Mouse (Mus musculus): Measurements from ENCODE around the gene Uck2.

Gene Uck2

GRCm38 (mm10) chr1:167285320-167285355 lies at the start of gene Uck2:
Gene Uck2, minus strand, starts transcription at chr1:167285320.
- DNase-seq (ENCODE audit: low read depth, low spot score), result no peak

DNA sequence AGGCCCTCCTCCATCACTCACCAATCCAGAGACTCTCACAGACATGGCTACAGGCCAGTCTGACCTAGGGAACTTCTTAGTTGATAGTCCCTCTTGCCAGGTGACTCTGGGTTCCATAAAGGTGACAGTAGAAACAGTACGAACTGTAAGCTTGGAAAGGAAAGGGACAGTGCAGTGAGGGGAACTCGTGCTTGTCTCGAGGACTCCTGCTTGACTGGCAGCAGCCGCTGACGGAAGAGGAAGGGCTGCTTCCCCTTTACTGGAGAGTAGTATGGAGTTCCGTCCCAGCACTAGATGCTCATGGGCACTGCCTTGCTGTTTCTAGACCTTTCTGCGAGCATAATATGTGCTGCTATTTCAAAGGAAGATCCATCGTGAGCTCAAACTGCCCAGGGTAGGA lies 46.0 kb upstream of the Uck2 start:
- no peak for DNase-seq (ENCODE audit: low read depth, low spot score)

DNA sequence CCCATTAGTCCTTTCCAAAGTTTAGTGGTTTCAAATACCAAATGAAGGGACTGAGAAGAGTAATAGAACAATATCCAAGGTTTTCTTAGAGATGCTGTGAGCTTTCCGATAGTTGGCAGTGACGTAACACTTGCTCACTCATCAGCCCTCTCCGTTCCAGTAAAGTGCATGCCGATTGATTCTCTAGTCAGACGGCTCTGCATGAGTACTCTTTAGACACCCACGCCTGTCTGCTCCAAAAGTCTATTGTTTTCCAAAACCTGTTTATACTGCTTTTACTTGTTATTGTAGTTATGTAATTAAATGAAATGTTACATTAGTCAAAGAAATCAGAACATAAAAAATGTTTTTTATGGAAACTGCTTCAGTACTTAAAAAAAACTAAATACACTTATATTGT lies 43.7 kb upstream of the Uck2 start:
- DNase-seq (ENCODE audit: low read depth, low spot score), result no peak

GRCm38 (mm10) chr1:167321691-167322090 lies 36.6 kb upstream of the Uck2 start:
- no peak for DNase-seq (ENCODE audit: low read depth, low spot score)

DNA sequence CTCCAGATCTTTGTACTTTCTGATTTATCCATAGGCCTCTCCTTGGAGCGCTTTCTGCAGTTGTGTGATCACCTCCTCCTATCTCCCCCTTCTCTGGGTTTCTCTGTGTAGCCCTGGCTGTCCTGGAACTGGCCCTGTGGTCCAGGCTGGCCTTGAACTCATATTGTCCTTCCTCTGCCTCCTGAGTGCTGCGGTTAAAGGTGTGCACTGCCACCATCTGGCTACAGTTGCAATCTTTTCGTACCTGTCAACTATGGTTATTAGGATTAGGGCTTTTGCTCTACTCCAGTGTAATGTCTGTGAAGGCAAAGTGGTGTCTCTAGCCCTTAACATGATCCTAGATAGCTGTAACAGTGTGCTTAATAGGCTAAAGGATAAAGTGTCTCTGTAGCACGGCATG lies 28.1 kb upstream of the Uck2 start:
- DNase-seq (ENCODE audit: low read depth, low spot score), result no peak

- DNase-seq (ENCODE audit: low read depth, low spot score), result no peak
Measured at GRCm38 (mm10) chr1:167312367-167312766, 27.2 kb upstream of the Uck2 start.

- DNase-seq (ENCODE audit: low read depth, low spot score), result peak; percentile 91
Measured at GRCm38 (mm10) chr1:167308261-167309054, 23.3 kb upstream of the Uck2 start, which contains the start of gene Tmco1. Gene Tmco1, plus strand, starts transcription at chr1:167308378.

DNA sequence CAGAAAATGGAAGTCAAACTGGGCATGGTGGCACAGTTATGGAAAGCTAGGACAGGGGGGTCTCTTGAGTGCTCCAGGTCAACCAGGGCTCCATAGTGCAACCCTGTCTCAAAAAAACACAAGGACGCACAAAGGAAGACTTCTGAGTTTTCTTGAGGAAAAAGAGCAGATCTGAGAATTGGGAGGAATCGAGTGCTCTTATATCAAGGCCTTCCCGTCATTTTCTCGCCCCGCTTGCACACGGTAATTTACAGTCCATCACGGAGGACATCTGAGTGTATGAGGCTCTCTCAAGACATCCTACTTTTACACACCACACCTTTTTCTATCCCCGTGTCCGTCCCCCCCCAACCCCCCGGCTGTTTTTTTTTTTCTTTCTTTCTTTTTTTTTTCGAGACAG lies 22.6 kb upstream of the Uck2 start:
- no peak for DNase-seq (ENCODE audit: low read depth, low spot score)

DNA sequence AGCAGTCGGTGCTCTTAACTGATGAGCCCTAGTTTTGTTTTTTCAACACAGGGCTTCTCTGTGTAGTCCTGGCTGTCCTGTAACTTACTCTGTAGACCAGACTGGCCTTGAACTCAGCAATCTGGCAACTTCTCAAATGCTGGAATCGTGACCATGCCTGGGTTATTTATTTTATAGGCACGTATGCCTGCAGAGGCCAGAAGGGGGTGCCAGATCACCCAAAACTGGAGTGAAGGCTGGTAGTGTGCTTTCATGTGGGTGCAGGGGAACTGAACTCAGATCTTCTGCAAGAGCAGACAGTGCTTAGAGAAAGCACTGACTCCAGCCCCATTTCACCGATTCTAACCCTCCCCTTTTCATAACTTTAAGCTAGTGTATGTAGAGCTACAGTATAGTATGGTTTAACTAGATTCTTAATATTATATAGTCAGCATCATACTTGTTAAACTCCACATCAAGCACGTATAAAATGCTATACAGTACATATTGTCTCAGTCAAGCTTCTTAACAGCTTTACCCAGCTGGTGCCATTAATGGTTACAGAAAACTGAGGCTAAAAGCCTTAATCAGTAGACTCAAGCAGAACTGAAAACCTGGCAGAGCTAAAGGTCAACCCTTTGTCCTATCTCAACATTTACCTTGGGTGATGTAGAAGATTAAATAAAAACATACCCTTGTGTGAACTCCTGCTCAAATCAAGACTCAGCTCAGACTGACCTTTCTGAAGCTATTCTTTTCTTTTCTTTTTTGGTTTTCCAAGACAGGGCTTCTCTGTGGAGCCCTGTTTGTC lies 21.5 kb upstream of the Uck2 start:
- no peak for DNase-seq (ENCODE audit: low read depth, low spot score)

DNA sequence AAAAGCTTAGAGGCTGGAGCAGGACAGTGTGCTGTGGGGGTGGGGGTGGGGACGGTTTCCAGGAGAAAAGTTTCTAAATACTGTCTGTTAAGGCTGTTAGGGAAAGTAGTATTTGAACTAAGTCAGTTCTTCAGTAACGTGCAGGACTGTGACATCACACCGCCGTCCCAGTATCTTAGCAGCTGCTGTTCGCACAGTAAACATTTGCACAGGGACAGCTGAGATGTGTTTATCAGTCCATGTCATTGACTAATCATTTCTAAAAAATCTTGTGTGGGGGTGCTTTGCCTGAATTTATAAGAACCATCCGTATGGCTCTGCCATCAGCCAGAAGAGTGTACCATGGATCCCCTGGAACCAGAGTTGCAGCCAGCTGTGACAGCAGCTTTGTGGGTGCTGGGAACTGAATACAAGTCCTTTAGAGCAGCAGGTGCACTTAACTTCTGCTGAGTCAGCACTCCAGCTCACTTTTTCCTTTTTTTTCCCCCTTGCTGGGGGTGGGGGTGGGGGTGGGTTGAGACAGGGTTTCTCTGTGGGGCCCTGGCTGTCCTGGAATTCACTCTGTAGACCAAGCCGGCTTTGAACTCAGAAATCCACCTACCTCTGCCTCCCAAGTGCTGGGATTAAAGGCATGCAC lies 20.5 kb upstream of the Uck2 start:
- DNase-seq (ENCODE audit: low read depth, low spot score), result no peak

DNA sequence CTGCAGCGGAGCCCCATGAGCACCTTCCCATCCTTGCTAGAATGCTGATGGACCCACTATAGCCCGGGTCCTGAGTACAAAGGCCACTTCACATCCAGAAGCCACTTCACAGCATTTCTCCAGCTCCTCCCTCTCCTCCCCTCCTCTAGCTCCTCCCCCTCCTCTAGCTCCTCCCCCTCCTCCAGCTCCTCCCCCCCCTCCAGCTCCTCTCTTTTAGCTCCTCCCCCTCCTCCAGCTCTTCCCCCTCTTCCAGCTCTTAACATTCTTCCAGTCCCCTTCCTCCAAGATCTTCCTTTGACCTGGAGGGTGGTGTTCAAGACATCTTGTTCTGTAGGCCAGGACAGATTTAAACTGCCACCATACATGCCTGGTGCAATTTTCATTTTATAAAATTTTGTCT lies 15.0 kb upstream of the Uck2 start:
- DNase-seq (ENCODE audit: low read depth, low spot score), result no peak

DNA sequence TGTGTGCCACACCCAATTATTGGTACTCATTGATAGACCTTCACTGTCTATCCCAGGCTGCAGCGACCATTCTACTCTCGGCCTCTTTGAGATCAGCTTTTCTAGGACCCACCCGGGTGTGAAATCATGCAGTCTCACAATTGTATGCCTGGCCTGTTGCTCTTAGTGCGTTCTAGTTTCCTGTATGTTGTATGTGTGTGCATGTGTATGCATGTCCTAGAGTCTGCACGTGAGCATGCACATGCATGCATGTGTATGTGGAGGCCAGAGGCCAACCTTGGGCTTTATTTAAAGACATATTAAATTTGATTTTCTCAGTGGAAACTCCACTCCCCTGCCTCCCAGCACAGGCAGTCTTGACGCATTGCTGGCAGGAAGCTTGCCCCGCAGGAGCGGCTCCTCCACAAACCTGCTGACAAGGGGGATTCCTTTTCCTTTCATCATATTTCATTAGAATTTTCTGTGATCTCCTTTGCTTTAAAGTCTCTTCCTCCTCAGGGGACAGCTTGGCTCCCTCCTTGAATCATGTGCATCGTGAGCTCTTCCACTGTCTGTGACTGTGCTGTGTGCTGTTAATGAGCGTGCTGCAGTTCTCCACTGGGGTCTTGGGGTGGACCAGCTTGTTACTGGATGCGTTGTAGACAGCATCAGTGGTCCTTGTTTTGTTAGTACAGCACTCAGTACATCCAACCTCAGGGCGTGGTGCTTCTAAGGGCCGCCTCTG lies 10.7 kb upstream of the Uck2 start:
- DNase-seq (ENCODE audit: low read depth, low spot score), result no peak

- no peak for DNase-seq (ENCODE audit: low read depth, low spot score)
Measured at GRCm38 (mm10) chr1:167292447-167292846, 7.3 kb upstream of the Uck2 start.

DNA sequence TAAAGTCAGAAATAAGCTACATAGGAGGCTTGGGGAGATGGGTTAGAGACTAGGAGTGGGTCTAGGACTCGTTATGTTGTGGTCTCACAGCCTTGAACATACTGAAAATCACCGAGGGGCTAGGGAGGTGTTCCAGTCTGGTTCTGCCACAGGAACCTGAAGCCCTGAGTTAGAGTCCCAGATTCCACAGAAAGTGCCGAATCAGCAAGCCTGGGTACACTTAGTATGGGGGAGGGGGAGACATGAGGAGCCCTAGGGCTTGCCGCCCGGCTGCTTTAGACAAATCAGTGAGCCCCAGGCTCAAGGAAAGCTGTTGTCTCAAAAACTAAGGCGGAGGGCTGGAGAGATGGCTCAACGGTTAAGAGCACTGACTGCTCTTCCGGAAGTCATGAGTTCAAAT lies 6.5 kb upstream of the Uck2 start:
- DNase-seq (ENCODE audit: low read depth, low spot score), result no peak

- no peak for DNase-seq (ENCODE audit: low read depth, low spot score)
Measured at GRCm38 (mm10) chr1:167290263-167290592, 5.1 kb upstream of the Uck2 start.

DNA sequence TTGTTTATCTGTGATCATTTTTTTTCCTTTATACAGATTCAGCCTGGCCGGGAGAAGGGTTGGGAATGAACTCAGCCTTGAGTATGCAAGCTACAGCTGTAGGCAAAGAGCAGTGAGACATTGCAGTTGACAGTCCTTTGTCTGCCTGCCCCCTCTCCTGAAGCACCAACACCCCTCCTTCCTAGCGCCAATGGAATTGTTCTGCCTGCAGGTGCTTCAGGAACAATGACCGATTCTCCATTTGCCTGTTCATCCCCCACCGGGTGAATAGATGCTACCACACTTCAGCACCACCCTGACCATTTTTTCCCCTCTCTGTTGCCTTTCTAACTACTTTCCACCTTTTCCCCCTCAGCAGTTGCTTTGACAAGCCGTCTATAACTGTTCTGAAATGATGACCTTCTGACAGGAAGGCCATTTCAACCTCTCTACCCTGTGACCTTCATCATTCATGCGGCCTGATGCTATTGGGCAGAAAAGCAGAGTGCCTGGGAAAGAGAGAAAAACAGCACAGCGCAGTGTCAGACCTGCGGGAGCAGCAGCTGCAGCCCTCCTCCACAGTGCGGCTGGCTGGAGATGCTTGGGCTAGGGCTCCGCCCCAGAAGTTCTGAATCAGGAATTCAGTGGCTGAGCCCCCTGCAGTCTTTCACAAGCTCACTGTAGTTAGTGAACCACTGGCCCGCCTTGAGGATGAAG lies 4.6 kb upstream of the Uck2 start:
- DNase-seq (ENCODE audit: low read depth, low spot score), result no peak

DNA sequence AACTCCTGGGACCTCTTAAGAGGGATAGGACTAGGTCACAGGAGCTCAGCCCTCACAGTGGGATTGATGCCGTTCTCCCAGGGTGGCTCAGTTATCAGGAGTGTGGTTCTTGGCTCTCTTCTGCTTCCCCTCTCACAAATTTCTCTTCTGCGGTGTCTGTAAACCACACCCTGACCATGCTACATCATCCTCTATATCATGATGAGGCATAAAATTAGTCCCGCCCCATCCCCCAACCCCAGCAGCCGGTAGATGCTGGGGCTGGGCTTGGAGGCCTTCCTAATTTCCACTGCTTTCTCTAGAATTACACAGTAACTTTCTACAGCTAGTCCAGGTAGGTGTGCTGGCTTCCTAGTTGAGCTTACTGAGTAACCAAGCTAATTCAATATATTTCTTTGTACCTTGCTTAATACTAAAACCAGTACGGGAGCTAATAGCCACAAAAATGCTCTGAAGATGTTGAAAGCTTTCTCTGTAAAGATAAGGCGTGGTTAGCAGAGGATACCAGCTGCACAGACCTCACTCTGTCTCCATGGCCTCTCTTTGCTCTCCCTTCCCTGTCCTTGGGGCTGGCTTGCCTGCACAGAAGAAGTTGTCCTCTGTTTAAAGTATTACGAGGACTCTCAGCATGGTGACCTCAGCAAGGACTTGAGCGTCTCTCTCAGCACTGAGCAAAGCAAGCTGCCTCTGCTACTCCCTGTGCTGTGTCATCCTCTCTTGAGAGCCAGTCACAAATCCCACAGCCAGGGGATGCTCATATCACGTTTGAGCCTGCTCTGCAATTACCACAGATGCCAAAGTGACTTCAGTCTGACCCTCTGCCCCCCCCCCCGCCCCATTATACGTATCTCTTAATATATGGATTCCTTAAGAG lies 3.8 kb upstream of the Uck2 start:
- no peak for DNase-seq (ENCODE audit: low read depth, low spot score)

GRCm38 (mm10) chr1:167287156-167287555 lies 2.0 kb upstream of the Uck2 start:
- no peak for DNase-seq (ENCODE audit: low read depth, low spot score)

DNA sequence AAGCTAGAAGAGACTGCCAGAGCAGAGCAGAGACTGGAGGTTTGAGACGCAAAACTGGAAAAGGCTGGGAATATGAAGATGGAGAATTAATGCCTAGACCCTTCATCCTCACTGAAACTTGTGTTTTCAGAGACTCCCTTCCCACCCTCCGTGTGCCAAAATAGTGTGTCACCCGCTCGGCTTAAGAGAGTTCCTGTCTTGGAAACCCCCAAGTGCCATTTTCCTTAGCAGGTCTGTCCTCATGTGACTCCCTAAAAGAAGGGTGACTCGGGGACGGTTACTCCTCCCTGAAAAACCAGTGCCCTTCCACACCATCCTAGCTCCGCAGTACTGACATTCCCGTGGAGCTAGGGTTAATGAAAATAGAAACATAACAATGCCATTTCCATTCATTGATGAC lies 236 bp upstream of the Uck2 start:
- no peak for DNase-seq (ENCODE audit: low read depth, low spot score)

DNA sequence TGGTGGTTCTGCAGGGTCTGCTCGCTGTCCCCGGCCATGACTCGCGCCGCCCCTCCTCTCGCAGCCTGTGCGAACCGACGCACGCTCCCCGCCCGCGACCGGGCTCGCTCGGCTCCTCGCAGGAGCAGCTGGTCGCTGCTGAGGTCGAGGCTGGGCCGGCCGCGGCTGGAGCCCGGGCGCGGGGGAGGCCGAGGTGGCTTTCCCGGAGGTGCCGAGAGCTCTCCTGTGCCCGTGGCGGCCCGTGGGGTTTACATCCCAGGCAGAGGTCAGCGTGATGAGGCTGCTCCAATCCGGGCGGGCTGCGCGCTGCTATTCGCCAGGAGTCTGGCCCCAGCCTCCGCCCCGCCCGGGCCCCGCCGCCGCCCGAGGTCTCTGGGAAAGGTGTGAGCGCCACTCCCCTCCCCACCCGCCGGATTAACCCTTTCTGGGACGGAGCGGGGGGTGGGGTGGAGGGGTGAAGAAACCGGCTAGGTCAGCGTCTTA lies 242 bp downstream of the Uck2 start:
- no peak for DNase-seq (ENCODE audit: low read depth, low spot score)

DNA sequence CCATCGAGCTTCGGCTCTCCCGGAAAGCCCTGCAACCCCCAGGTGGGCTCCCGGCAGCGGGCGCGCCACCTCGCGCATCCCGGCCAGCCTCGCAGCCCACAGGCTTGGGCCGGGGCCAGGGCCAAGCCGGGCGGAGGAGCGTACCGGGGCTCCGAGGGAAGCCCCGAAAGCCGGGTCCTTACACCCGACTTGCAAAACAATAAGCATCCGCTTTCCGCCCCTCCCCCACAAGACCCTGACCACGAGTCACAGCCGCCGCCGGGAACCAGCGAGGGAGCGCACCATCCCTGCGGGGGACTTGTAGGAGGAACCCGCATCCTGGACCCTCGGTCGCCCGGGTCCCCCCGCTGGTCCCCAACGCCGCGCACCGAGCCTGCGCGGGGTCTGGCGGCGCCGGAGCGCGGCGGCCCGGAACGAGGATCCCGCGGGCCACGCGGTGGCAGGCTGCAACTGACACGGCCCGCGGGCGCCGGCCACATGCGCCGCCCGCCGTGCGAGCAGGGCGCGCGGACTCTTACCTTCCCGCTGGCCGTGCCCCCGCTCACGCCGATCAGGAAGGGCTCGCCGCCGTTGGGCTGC lies 773 bp downstream of the Uck2 start:
- no peak for DNase-seq (ENCODE audit: low read depth, low spot score)
